ENCODE assay signal across 19 mouse cellular contexts in genomic region chr1:31178264-31178663, GRCm38 (mm10). TPM values are rescaled to one million over a fixed set of nuclear protein-coding genes. Genes with fewer than 3 reads are reported as not detected.
DNase-seq lines count a peak whose midpoint lies in the region; ATAC-seq and TF ChIP-seq lines count a peak whose summit lies in the region.
"Had no signal": no experiment of that assay in that cellular context is flagged by ENCODE, and none has a peak within 500 bp of the region (broad histone marks: within the 10 kb centered on the region; RNA-seq: fewer than 3 reads in every experiment).

No protein-coding gene starts in this region.

- no peak for TF ChIP-seq CTCF in layer of hippocampus, adult 2 months (conservative IDR thresholded peaks at IDR 0.05)

- no peak for ATAC-seq in CD4-positive, CD25-positive, alpha-beta regulatory T cell, adult 4 months

- no peak overlapping the region for H3K27ac ChIP-seq in layer of hippocampus, adult 2 months
- H3K27ac ChIP-seq: embryonic facial prominence, embryonic 12.5 days; liver, embryonic 15.5 days; macrophage had no signal

- peak; percentile 4 to 11 for DNase-seq in frontal cortex, postnatal 36 days (ENCODE audit: low spot score in 2 of 2)
- DNase-seq in frontal cortex, postnatal 25 days (ENCODE audit: low spot score in 2 of 2) = no peak
- peak; percentile 36 for DNase-seq in right cerebral cortex, postnatal 10 days (ENCODE audit: low spot score in 2 of 2)
- no peak for DNase-seq in right cerebral cortex, postnatal 36 days (ENCODE audit: low spot score in 2 of 2)
- DNase-seq in layer of hippocampus, adult 2 months (ENCODE audit: low spot score in 2 of 2) = peak; percentile 77 to 79
- DNase-seq in adipocyte (ENCODE audit: low spot score) = no peak
- DNase-seq in kidney, adult 8-10 months = no peak
- DNase-seq: B cell, adult 2 months; kidney, postnatal 10 days; thymus, adult 2 months had no signal

- no peak overlapping the region for H3K4me3 ChIP-seq in layer of hippocampus, adult 2 months
- H3K4me3 ChIP-seq: embryonic facial prominence, embryonic 12.5 days; heart, embryonic 12.5 days; liver, embryonic 15.5 days had no signal

RNA-seq across cellular contexts. Expression of gene Lgsn, which starts 2.1 kb away (rescaled TPM):
- total RNA-seq in layer of hippocampus, adult 2 months (2021) = not detected
- not detected for polyA plus RNA-seq in CD4-positive, CD25-positive, alpha-beta regulatory T cell, adult 4 months (2017; shearing (Covaris generic))
- total RNA-seq: left cerebral cortex, postnatal 36 days; MEL had no signal
- polyA plus RNA-seq: embryonic facial prominence, embryonic 12.5 days; heart, embryonic 12.5 days; liver, embryonic 15.5 days; macrophage; spleen, adult 2 months; thymus, adult 2 months had no signal

RNA-seq across cellular contexts. Expression of gene 4931428L18Rik, which starts 44.2 kb away (rescaled TPM):
- not detected for total RNA-seq in layer of hippocampus, adult 2 months (2021)
- polyA plus RNA-seq in CD4-positive, CD25-positive, alpha-beta regulatory T cell, adult 4 months (2017; shearing (Covaris generic)) = not detected
- total RNA-seq: left cerebral cortex, postnatal 36 days; MEL had no signal
- polyA plus RNA-seq: embryonic facial prominence, embryonic 12.5 days; frontal cortex, adult 2 months; heart, embryonic 12.5 days; liver, embryonic 15.5 days; macrophage; spleen, adult 2 months; thymus, adult 2 months had no signal

RNA-seq across cellular contexts. Expression of gene Pih1d3, which starts 44.4 kb away (rescaled TPM):
- total RNA-seq in layer of hippocampus, adult 2 months (2021) = not detected
- polyA plus RNA-seq in CD4-positive, CD25-positive, alpha-beta regulatory T cell, adult 4 months (2017; shearing (Covaris generic)) = not detected
- total RNA-seq: left cerebral cortex, postnatal 36 days; MEL had no signal
- polyA plus RNA-seq: embryonic facial prominence, embryonic 12.5 days; frontal cortex, adult 2 months; heart, embryonic 12.5 days; liver, embryonic 15.5 days; macrophage; spleen, adult 2 months; thymus, adult 2 months had no signal

Comparison
In these comparisons a context has a peak if more than half of its experiments do, and no peak if none do; other contexts are left out.
1. DNase-seq: peak in frontal cortex, postnatal 36 days (2 of 2), right cerebral cortex, postnatal 10 days (2 of 2) and layer of hippocampus, adult 2 months (2 of 2); none in frontal cortex, postnatal 25 days (0 of 2), right cerebral cortex, postnatal 36 days (0 of 2), adipocyte (single experiment) and kidney, adult 8-10 months (0 of 2).